Mouse (Mus musculus) kidney, postnatal 0 days (tissue): ENCODE measurements around the gene Slc38a2. TPM values are rescaled to one million over a fixed set of nuclear protein-coding genes. Genes with fewer than 3 reads are reported as not detected.

ENCODE experiments used
- ATAC-seq: fragments of 200-750 bp; cut with Nextera tagmentation; replicated peaks from 2 replicates; pipeline ENCODE4 v1.8.0; 2017; ENCODE audit warnings: low read depth, moderate number of reproducible peaks, moderate TSS enrichment, moderate library complexity; ENCODE audit not compliant: low FRiP score
- DNase-seq: peaks from one replicate; pipeline ENCODE4 v3.0.0-alpha.2; 2016; ENCODE audit warnings: low spot score
- H3K27ac ChIP-seq: fragments of 300-500 bp; sonication (generic); 2 replicates; pipeline ENCODE4 v1.5.1; 2014; ENCODE audit warnings: mild to moderate bottlenecking
- H3K27me3 ChIP-seq: fragments of 300-500 bp; sonication (generic); 2 replicates; pipeline ENCODE4 v1.6.1; 2014; ENCODE audit warnings: low read length, mixed read lengths; ENCODE audit not compliant: insufficient read depth
- H3K36me3 ChIP-seq: fragments of 300-500 bp; sonication (generic); 2 replicates; pipeline ENCODE4 v1.6.1; 2014; ENCODE audit warnings: low read length, mixed read lengths; ENCODE audit not compliant: insufficient read depth
- H3K4me1 ChIP-seq: fragments of 300-500 bp; sonication (generic); replicated peaks from 2 replicates; pipeline ENCODE4 v1.6.1; 2014; ENCODE audit warnings: antibody characterized with exemption, low read length, mixed read lengths; ENCODE audit not compliant: insufficient read depth
- H3K4me2 ChIP-seq: fragments of 300-500 bp; sonication (generic); 2 replicates; pipeline ENCODE4 v1.6.1; 2014; ENCODE audit warnings: mild to moderate bottlenecking, low read length, moderate library complexity, mixed read lengths
- H3K4me3 ChIP-seq: fragments of 300-500 bp; sonication (generic); replicated peaks from 2 replicates; pipeline ENCODE4 v1.5.1; 2014; ENCODE audit warnings: low read depth, low read length
- H3K9ac ChIP-seq: fragments of 300-500 bp; sonication (generic); 2 replicates; pipeline ENCODE4 v1.6.1; 2014; ENCODE audit warnings: low read depth, low read length
- H3K9me3 ChIP-seq: fragments of 300-500 bp; sonication (generic); replicated peaks from 2 replicates; pipeline ENCODE4 v1.6.1; 2016; ENCODE audit warnings: low read length, inconsistent platforms, mixed read lengths
- CTCF ChIP-seq: IDR thresholded peaks from 2 replicates; pipeline ENCODE4 v1.5.1; 2016; ENCODE audit warnings: antibody characterized with exemption, low read depth, mild to moderate bottlenecking, moderate library complexity
- WGBS: fragments of 180-500 bp; shearing (Covaris S2); extraction: QIAGEN DNeasy Blood & Tissue Kit; methylation state at CpG from one replicate; pipeline ENCODE4 v1.1.7; 2014; 5-methylcytosine and 5-hydroxymethylcytosine counted together
- polyA plus RNA-seq: library from polyadenylated mRNA; unstranded; fragments of >200 nt; fragmentation: Nextera tagmentation; extraction: Ambion mirVana; gene quantifications from 2 replicates; pipeline ENCODE4 v1.2.1, GENCODE M21; 2015

Gene Slc38a2
- polyA plus RNA-seq, 1 experiment from 2014 or later = 111 TPM

GRCm38 (mm10) chr15:96658275-96658602, 41.3 kb downstream of the Slc38a2 start:
- Histone ChIP-seq H3K4me3 (no peak overlapping the region), H3K27ac (no peak overlapping the region), H3K27me3 (no peaks in the 10 kb centered on the region), H3K4me2 (no peak overlapping the region), H3K36me3 (no peaks in the 10 kb centered on the region), H3K9ac (no peak overlapping the region), H3K9me3 (no peaks in the 10 kb centered on the region), H3K4me1 (no peaks in the 10 kb centered on the region)
- 60% methylated on average over 14 of the region's 14 CpGs for whole genome bisulfite sequencing
- ATAC-seq (no peak), DNase-seq (no peak)
- TF ChIP-seq CTCF = no peak

GRCm38 (mm10) chr15:96657576-96658274, 41.8 kb downstream of the Slc38a2 start:
- no peak overlapping the region for H3K9ac ChIP-seq
- H3K27me3 ChIP-seq = no peaks in the 10 kb centered on the region
- ATAC-seq (no peak), DNase-seq (no peak)
- H3K4me3 ChIP-seq = no peak overlapping the region
- H3K4me1 ChIP-seq = no peaks in the 10 kb centered on the region
- H3K4me2 ChIP-seq = no peak overlapping the region
- TF ChIP-seq CTCF = no peak
- H3K36me3 ChIP-seq = no peaks in the 10 kb centered on the region
- 44% methylated on average over 17 of the region's 17 CpGs for WGBS
- H3K9me3 ChIP-seq = no peaks in the 10 kb centered on the region
- H3K27ac ChIP-seq = no peak overlapping the region

GRCm38 (mm10) chr15:96655514-96655913, 44.0 kb downstream of the Slc38a2 start:
- Histone ChIP-seq H3K27me3 (no peaks in the 10 kb centered on the region), H3K36me3 (no peaks in the 10 kb centered on the region), H3K4me2 (no peak overlapping the region), H3K27ac (no peak overlapping the region), H3K4me3 (no peak overlapping the region), H3K9me3 (no peaks in the 10 kb centered on the region), H3K9ac (no peak overlapping the region), H3K4me1 (no peaks in the 10 kb centered on the region)
- 58% methylated on average over 14 of the region's 14 CpGs for whole genome bisulfite sequencing
- no peak for TF ChIP-seq CTCF
- DNase-seq = no peak
- ATAC-seq = no peak

- Histone ChIP-seq H3K9me3 (no peaks in the 10 kb centered on the region), H3K4me2 (no peak overlapping the region), H3K4me3 (no peak overlapping the region), H3K4me1 (no peaks in the 10 kb centered on the region), H3K36me3 (no peaks in the 10 kb centered on the region), H3K9ac (no peak overlapping the region), H3K27ac (no peak overlapping the region), H3K27me3 (no peaks in the 10 kb centered on the region)
- TF ChIP-seq CTCF = no peak
- WGBS = 29% methylated on average over 8 of the region's 8 CpGs
- ATAC-seq = no peak
- peak; percentile 41 for DNase-seq
Measured at GRCm38 (mm10) chr15:96654714-96655113, 44.8 kb downstream of the Slc38a2 start.

- WGBS = 95% methylated on average over 16 of the region's 16 CpGs
- no peak for DNase-seq
- no peak overlapping the region for H3K4me2 ChIP-seq
Measured at GRCm38 (mm10) chr15:96653011-96653410, 46.5 kb downstream of the Slc38a2 start.

GRCm38 (mm10) chr15:96652531-96652930, 47.0 kb downstream of the Slc38a2 start:
- Histone ChIP-seq H3K4me1 (no peaks in the 10 kb centered on the region), H3K36me3 (no peaks in the 10 kb centered on the region), H3K27ac (no peak overlapping the region), H3K9ac (no peak overlapping the region), H3K4me2 (no peak overlapping the region), H3K4me3 (no peak overlapping the region), H3K9me3 (no peaks in the 10 kb centered on the region), H3K27me3 (no peaks in the 10 kb centered on the region)
- no peak for TF ChIP-seq CTCF
- WGBS = 82% methylated on average over 10 of the region's 10 CpGs
- DNase-seq (no peak), ATAC-seq (no peak)

More at GRCm38 (mm10) chr15:96653011-96653410, 46.5 kb downstream of the Slc38a2 start:
- no peak for TF ChIP-seq CTCF
- Histone ChIP-seq H3K4me1 (no peaks in the 10 kb centered on the region), H3K36me3 (no peaks in the 10 kb centered on the region), H3K27me3 (no peaks in the 10 kb centered on the region), H3K9ac (no peak overlapping the region), H3K9me3 (no peaks in the 10 kb centered on the region), H3K27ac (no peak overlapping the region), H3K4me3 (no peak overlapping the region)
- ATAC-seq = no peak

GRCm38 (mm10) chr15:96647376-96647775, 52.2 kb downstream of the Slc38a2 start:
- ATAC-seq (no peak), DNase-seq (no peak)
- no peak overlapping the region for H3K9ac ChIP-seq
- no peaks in the 10 kb centered on the region for H3K27me3 ChIP-seq
- no peak overlapping the region for H3K4me3 ChIP-seq
- no peaks in the 10 kb centered on the region for H3K36me3 ChIP-seq
- WGBS = 33% methylated on average over 14 of the region's 15 CpGs
- no peak for TF ChIP-seq CTCF
- no peak overlapping the region for H3K27ac ChIP-seq
- H3K4me1 ChIP-seq = no peaks in the 10 kb centered on the region; the same call in 1 of the 2 replicates
- 0 out of 2 replicates have a peak overlapping the region, but pooled peaks have one; percentile 21 for H3K4me2 ChIP-seq
- H3K9me3 ChIP-seq = no peaks in the 10 kb centered on the region
